Mouse (Mus musculus) embryonic facial prominence, embryonic 14.5 days (tissue): Measurements from ENCODE around the gene Olfr924. TPM values are rescaled to one million over a fixed set of nuclear protein-coding genes. Genes with fewer than 3 reads are reported as not detected.
"Not testable (repeated sequence)": the region's sequence is repeated elsewhere in the genome, so short reads cannot be mapped to it uniquely, and the experiment has no call there.

Experiments used
- ATAC-seq: fragments of 200-750 bp; cut with Nextera tagmentation; 2 replicates; pipeline ENCODE4 v1.8.0; 2017; ENCODE audit warnings: low read depth, moderate number of reproducible peaks, moderate TSS enrichment
- DNase-seq: peaks from one replicate; pipeline ENCODE4 v3.0.0-alpha.2; 2015; ENCODE audit warnings: low spot score
- H3K27ac ChIP-seq: fragments of 300-500 bp; sonication (generic); replicated peaks from 2 replicates; pipeline ENCODE4 v1.5.1; 2014; ENCODE audit warnings: low read depth, mild to moderate bottlenecking, low read length, moderate library complexity
- H3K27me3 ChIP-seq: fragments of 300-500 bp; sonication (generic); replicated peaks from 2 replicates; pipeline ENCODE4 v1.6.1; 2014; ENCODE audit warnings: low read length; ENCODE audit not compliant: control insufficient read depth, insufficient read depth
- H3K36me3 ChIP-seq: fragments of 300-500 bp; sonication (generic); 2 replicates; pipeline ENCODE4 v1.6.1; 2014; ENCODE audit warnings: low read length, mixed read lengths; ENCODE audit not compliant: control insufficient read depth, insufficient read depth
- H3K4me1 ChIP-seq: fragments of 300-500 bp; sonication (generic); 2 replicates; pipeline ENCODE4 v1.6.1; 2014; ENCODE audit warnings: antibody characterized with exemption, low read length; ENCODE audit not compliant: control insufficient read depth, insufficient read depth
- H3K4me2 ChIP-seq: fragments of 300-500 bp; sonication (generic); 2 replicates; pipeline ENCODE4 v1.6.1; 2014; ENCODE audit warnings: low read depth, mild to moderate bottlenecking, low read length, moderate library complexity, mixed read lengths
- H3K4me3 ChIP-seq: fragments of 300-500 bp; sonication (generic); 2 replicates; pipeline ENCODE4 v1.5.1; 2014; ENCODE audit warnings: low read depth, mild to moderate bottlenecking, low read length
- H3K9ac ChIP-seq: fragments of 300-500 bp; sonication (generic); 2 replicates; pipeline ENCODE4 v1.6.1; 2014; ENCODE audit warnings: low read depth, mild to moderate bottlenecking, low read length, moderate library complexity, mixed read lengths
- H3K9me3 ChIP-seq: fragments of 300-500 bp; sonication (generic); 2 replicates; pipeline ENCODE4 v1.6.1; 2016; ENCODE audit warnings: low read length; ENCODE audit not compliant: control insufficient read depth
- WGBS: fragments of 180-500 bp; shearing (Covaris S2); extraction: QIAGEN DNeasy Blood & Tissue Kit; methylation state at CpG from one replicate; pipeline ENCODE4 v1.1.7; 2014; 5-methylcytosine and 5-hydroxymethylcytosine counted together
- polyA plus RNA-seq: library from polyadenylated mRNA; unstranded; fragments of >200 nt; fragmentation: Nextera tagmentation; extraction: Ambion mirVana; gene quantifications from 2 replicates; pipeline ENCODE4 v1.2.1, GENCODE M21; 2014

The Olfr924 gene
- polyA plus RNA-seq, result not detected in 2 replicates

- Histone ChIP-seq H3K27ac (no peak within 1 kb of the TSS), H3K27me3 (no peaks in the 10 kb centered on the region), H3K4me2 (no peak within 1 kb of the TSS), H3K4me3 (no peak within 1 kb of the TSS), H3K4me1 (no peaks in the 10 kb centered on the region), H3K36me3 (no peaks in the 10 kb centered on the region), H3K9me3 (no peaks in the 10 kb centered on the region), H3K9ac (no peak within 1 kb of the TSS)
- no peak for DNase-seq
- no peak for ATAC-seq
- 78% methylated on average over 1 of the region's 1 CpGs for WGBS
These were observed at the start of gene Olfr924 for GRCm38 (mm10) chr9:38844149-38844548. Gene Olfr924, plus strand, starts transcription at chr9:38844449.

GRCm38 (mm10) chr9:38805696-38806095 lies 38.6 kb upstream of the Olfr924 start:
- ATAC-seq (no peak), DNase-seq (peak; percentile 29)
- no peak overlapping the region for H3K4me2 ChIP-seq
- H3K36me3 ChIP-seq, result no peaks in the 10 kb centered on the region
- no peak overlapping the region for H3K4me3 ChIP-seq
- H3K4me1 ChIP-seq, result no peaks in the 10 kb centered on the region
- H3K9ac ChIP-seq, result no peak overlapping the region
- no peak overlapping the region for H3K27ac ChIP-seq
- H3K27me3 ChIP-seq, result no peaks in the 10 kb centered on the region
- H3K9me3 ChIP-seq, result no peaks in the 10 kb centered on the region

- no peaks in the 10 kb centered on the region for H3K36me3 ChIP-seq
- no peak within 1 kb of the TSS for H3K9ac ChIP-seq
- no peaks in the 10 kb centered on the region for H3K9me3 ChIP-seq
- H3K4me2 ChIP-seq, result no peak within 1 kb of the TSS
- DNase-seq (no peak), ATAC-seq (no peak)
- no peaks in the 10 kb centered on the region for H3K4me1 ChIP-seq
- WGBS, result 64% methylated on average over 2 of the region's 2 CpGs
- no peaks in the 10 kb centered on the region for H3K27me3 ChIP-seq
- no peak within 1 kb of the TSS for H3K4me3 ChIP-seq
- H3K27ac ChIP-seq, result no peak within 1 kb of the TSS
These were observed 29.9 kb upstream of the Olfr924 start, which contains the start of gene Olfr922 for GRCm38 (mm10) chr9:38814314-38814713. Gene Olfr922, plus strand, starts transcription at chr9:38814614.

GRCm38 (mm10) chr9:38815458-38815986 lies 28.7 kb upstream of the Olfr924 start:
- H3K27me3 ChIP-seq, result no peaks in the 10 kb centered on the region
- no peaks in the 10 kb centered on the region for H3K4me1 ChIP-seq
- no peaks in the 10 kb centered on the region for H3K9me3 ChIP-seq
- no peak overlapping the region for H3K4me3 ChIP-seq
- 83% methylated on average over 1 of the region's 1 CpGs for WGBS
- no peak overlapping the region for H3K4me2 ChIP-seq
- no peak for DNase-seq
- H3K9ac ChIP-seq, result no peak overlapping the region
- no peak for ATAC-seq
- no peaks in the 10 kb centered on the region for H3K36me3 ChIP-seq
- H3K27ac ChIP-seq, result no peak overlapping the region

GRCm38 (mm10) chr9:38826245-38826644 lies 18.0 kb upstream of the Olfr924 start, which contains the start of gene Olfr923:
Gene Olfr923, plus strand, starts transcription at chr9:38826545.
- Histone ChIP-seq H3K27me3 (no peaks in the 10 kb centered on the region), H3K9me3 (no peaks in the 10 kb centered on the region), H3K9ac (no peak within 1 kb of the TSS), H3K4me1 (no peaks in the 10 kb centered on the region), H3K27ac (no peak within 1 kb of the TSS), H3K4me2 (no peak within 1 kb of the TSS), H3K4me3 (no peak within 1 kb of the TSS), H3K36me3 (no peaks in the 10 kb centered on the region)
- no peak for DNase-seq
- ATAC-seq, result no peak
- WGBS, result 80% methylated on average over 1 of the region's 1 CpGs

DNA sequence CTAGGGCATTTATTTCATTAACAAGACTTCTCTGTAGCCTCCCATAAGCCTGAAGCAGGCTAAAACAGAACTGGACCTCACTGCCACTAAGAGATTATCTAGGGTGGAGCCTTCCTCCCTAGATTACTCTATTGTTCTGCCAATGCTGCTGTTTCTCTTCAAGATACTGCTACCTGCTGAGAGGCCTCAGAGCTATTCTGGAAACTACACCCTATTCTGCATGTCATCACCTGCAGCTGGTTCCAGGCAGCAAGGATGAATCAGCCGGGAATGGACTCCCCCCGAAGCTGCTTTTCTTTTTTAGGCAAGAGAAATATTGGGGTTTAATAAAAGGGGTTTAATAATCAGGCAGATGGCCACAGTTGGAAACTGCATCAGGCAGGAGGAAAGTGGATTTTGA lies 11.2 kb upstream of the Olfr924 start:
- no peak overlapping the region for H3K27ac ChIP-seq
- no peak overlapping the region for H3K9ac ChIP-seq
- H3K4me1 ChIP-seq, result no peaks in the 10 kb centered on the region
- H3K4me3 ChIP-seq, result no peak overlapping the region
- no peaks in the 10 kb centered on the region for H3K27me3 ChIP-seq
- no peak overlapping the region for H3K4me2 ChIP-seq
- H3K9me3 ChIP-seq, result no peaks in the 10 kb centered on the region
- no peaks in the 10 kb centered on the region for H3K36me3 ChIP-seq
- 82% methylated on average over 2 of the region's 2 CpGs for WGBS
- DNase-seq, result no peak
- ATAC-seq, result no peak

GRCm38 (mm10) chr9:38854760-38855159 lies 10.5 kb downstream of the Olfr924 start, which contains the start of gene Olfr26:
Gene Olfr26, plus strand, starts transcription at chr9:38855060.
- no peak within 1 kb of the TSS for H3K4me3 ChIP-seq
- no peak within 1 kb of the TSS for H3K27ac ChIP-seq
- H3K4me2 ChIP-seq, result no peak within 1 kb of the TSS
- H3K27me3 ChIP-seq, result no peaks in the 10 kb centered on the region
- no peak within 1 kb of the TSS for H3K9ac ChIP-seq
- ATAC-seq (no peak), DNase-seq (no peak)
- no peaks in the 10 kb centered on the region for H3K9me3 ChIP-seq
- no peaks in the 10 kb centered on the region for H3K4me1 ChIP-seq
- H3K36me3 ChIP-seq, result no peaks in the 10 kb centered on the region

GRCm38 (mm10) chr9:38874880-38875279 lies 30.6 kb downstream of the Olfr924 start:
- not testable (repeated sequence) for H3K36me3 ChIP-seq, DNase-seq, H3K27me3 ChIP-seq, H3K4me2 ChIP-seq, H3K4me1 ChIP-seq, ATAC-seq, H3K27ac ChIP-seq, H3K9me3 ChIP-seq, H3K9ac ChIP-seq, H3K4me3 ChIP-seq
- 58% methylated on average over 2 of the region's 2 CpGs for WGBS

- H3K36me3 ChIP-seq, result no peaks in the 10 kb centered on the region
- no peak within 1 kb of the TSS for H3K27ac ChIP-seq
- DNase-seq (no peak), ATAC-seq (no peak)
- 0 out of 2 replicates have a peak, but pooled peaks cover 4% of the 10 kb centered on the region for H3K9me3 ChIP-seq
- no peak within 1 kb of the TSS for H3K4me2 ChIP-seq
- H3K4me1 ChIP-seq, result no peaks in the 10 kb centered on the region
- no peaks in the 10 kb centered on the region for H3K27me3 ChIP-seq
- H3K9ac ChIP-seq, result no peak within 1 kb of the TSS
- WGBS, result 86% methylated on average over 2 of the region's 2 CpGs
- no peak within 1 kb of the TSS for H3K4me3 ChIP-seq
These were observed 32.6 kb downstream of the Olfr924 start, which contains the start of gene Olfr926 for GRCm38 (mm10) chr9:38876826-38877225. Gene Olfr926, plus strand, starts transcription at chr9:38877126.
